Mouse (Mus musculus) spleen, adult 2 months (tissue): Measurements from ENCODE around the gene Rnase11. TPM values are rescaled to one million over a fixed set of nuclear protein-coding genes. Genes with fewer than 3 reads are reported as not detected.
"Not testable (repeated sequence)": the region's sequence is repeated elsewhere in the genome, so short reads cannot be mapped to it uniquely, and the experiment has no call there.

Experiments
- DNase-seq, 2 experiments: peaks; one replicate each; pipeline versions ENCODE4 v3.0.0 to v3.0.0-alpha.2; 2012 to 2021; ENCODE audit warnings: low spot score in 2 of 2, low read depth in 1 of 2
- H3K27ac ChIP-seq: fragments of 200-500 bp; 2 replicates; pipeline ENCODE4 v1.5.1; 2012; ENCODE audit warnings: low read length, inconsistent platforms; ENCODE audit not compliant: insufficient read depth
- H3K27me3 ChIP-seq: fragments of 200-500 bp; 2 replicates; pipeline ENCODE4 v1.6.1; 2012; ENCODE audit warnings: mild to moderate bottlenecking, moderate library complexity, low read length, inconsistent platforms; ENCODE audit not compliant: control insufficient read depth, insufficient read depth
- H3K36me3 ChIP-seq: fragments of 200-500 bp; 2 replicates; pipeline ENCODE4 v1.6.1; 2012; ENCODE audit warnings: mild to moderate bottlenecking, low read length, inconsistent platforms; ENCODE audit not compliant: control insufficient read depth, insufficient read depth
- H3K4me1 ChIP-seq: fragments of 200-500 bp; 2 replicates; pipeline ENCODE4 v1.6.1; 2011; ENCODE audit warnings: inconsistent platforms; ENCODE audit not compliant: control insufficient read depth, insufficient read depth, insufficient read length
- H3K4me3 ChIP-seq: fragments of 200-500 bp; 2 replicates; pipeline ENCODE4 v1.5.1; 2011; ENCODE audit warnings: mild to moderate bottlenecking, inconsistent platforms; ENCODE audit not compliant: insufficient read depth, insufficient read length; ENCODE audit errors: extremely low read depth
- CTCF ChIP-seq: fragments of 200-500 bp; IDR thresholded peaks from 2 replicates; pipeline ENCODE4 v1.5.1; 2011; ENCODE audit warnings: mild to moderate bottlenecking, inconsistent platforms; ENCODE audit not compliant: insufficient read depth, insufficient read length, insufficient replicate concordance; ENCODE audit errors: extremely low read depth
- POLR2A ChIP-seq: fragments of 200-500 bp; IDR thresholded peaks from 2 replicates; pipeline ENCODE4 v1.6.1; 2011; ENCODE audit warnings: low read depth, low read length, inconsistent platforms
- WGBS: fragments of 180-500 bp; shearing (Covaris S2); methylation state at CpG from one replicate; pipeline ENCODE4 v1.1.7; 2018; 5-methylcytosine and 5-hydroxymethylcytosine counted together
- polyA plus RNA-seq: library from polyadenylated mRNA; depleted of rRNA; stranded (reverse); fragments of >200 nt; gene quantifications from 2 replicates; pipeline ENCODE4 v1.2.3, GENCODE M21; 2012; rRNA removed

Rnase11 gene
- polyA plus RNA-seq = not detected in 2 replicates

GRCm38 (mm10) chr14:51050063-51050462 lies at the start of gene Rnase11:
TSS of gene Rnase11 (minus strand) at chr14:51050163.
- WGBS = 81% methylated on average over 2 of the region's 2 CpGs
- Histone ChIP-seq H3K36me3 (no peaks in the 10 kb centered on the region), H3K4me1 (0 out of 2 replicates have a peak, but pooled peaks cover 3% of the 10 kb centered on the region), H3K27me3 (no peaks in the 10 kb centered on the region), H3K4me3 (no peak within 1 kb of the TSS), H3K27ac (no peak within 1 kb of the TSS)
- no peak for DNase-seq
- TF ChIP-seq CTCF = no peak
- TF ChIP-seq POLR2A = no peak

GRCm38 (mm10) chr14:51098921-51099320 lies 49.0 kb upstream of the Rnase11 start:
- TF ChIP-seq POLR2A (no peak), CTCF (no peak)
- no peak for DNase-seq
- no peak overlapping the region for H3K4me3 ChIP-seq

GRCm38 (mm10) chr14:51098300-51098699 lies 48.3 kb upstream of the Rnase11 start:
- not testable (repeated sequence) for H3K4me1 ChIP-seq, H3K27me3 ChIP-seq, H3K27ac ChIP-seq, H3K4me3 ChIP-seq, H3K36me3 ChIP-seq
- WGBS = 33% methylated on average over 1 of the region's 1 CpGs
- DNase-seq = peak in 1 of 2 experiments; percentile 66
- peak; percentile 30; the same call in 1 of the 2 replicates for TF ChIP-seq CTCF

More at GRCm38 (mm10) chr14:51098921-51099320, 49.0 kb upstream of the Rnase11 start:
- Histone ChIP-seq H3K36me3 (no peaks in the 10 kb centered on the region), H3K4me1 (no peaks in the 10 kb centered on the region; the same call in 1 of the 2 replicates), H3K27ac (no peak overlapping the region), H3K27me3 (no peaks in the 10 kb centered on the region)
- WGBS = 95% methylated on average over 11 of the region's 11 CpGs

- no peaks in the 10 kb centered on the region for H3K4me1 ChIP-seq
- no peaks in the 10 kb centered on the region for H3K36me3 ChIP-seq
- H3K27me3 ChIP-seq = no peaks in the 10 kb centered on the region
- no peak overlapping the region for H3K4me3 ChIP-seq
- 52% methylated on average over 9 of the region's 9 CpGs for WGBS
- DNase-seq = no peak
- no peak for TF ChIP-seq POLR2A
- TF ChIP-seq CTCF = no peak
- no peak overlapping the region for H3K27ac ChIP-seq
Measured at GRCm38 (mm10) chr14:51095736-51096524, 46.0 kb upstream of the Rnase11 start.

GRCm38 (mm10) chr14:51094921-51095320 lies 45.0 kb upstream of the Rnase11 start:
- TF ChIP-seq POLR2A (no peak), CTCF (no peak)
- Histone ChIP-seq H3K27me3 (no peaks in the 10 kb centered on the region), H3K4me1 (no peaks in the 10 kb centered on the region), H3K36me3 (no peaks in the 10 kb centered on the region), H3K4me3 (no peak overlapping the region), H3K27ac (no peak overlapping the region)
- no peak for DNase-seq
- WGBS = 72% methylated on average over 9 of the region's 9 CpGs

- Histone ChIP-seq H3K36me3 (no peaks in the 10 kb centered on the region), H3K4me1 (no peaks in the 10 kb centered on the region), H3K27me3 (no peaks in the 10 kb centered on the region), H3K27ac (no peak overlapping the region), H3K4me3 (no peak overlapping the region)
- no peak for TF ChIP-seq CTCF
- no peak for TF ChIP-seq POLR2A
- 50% methylated on average over 5 of the region's 5 CpGs for WGBS
- no peak for DNase-seq
Measured at GRCm38 (mm10) chr14:51094096-51094875, 44.3 kb upstream of the Rnase11 start.
